Mouse (Mus musculus): ENCODE data around the gene Rabl6.

DNA sequence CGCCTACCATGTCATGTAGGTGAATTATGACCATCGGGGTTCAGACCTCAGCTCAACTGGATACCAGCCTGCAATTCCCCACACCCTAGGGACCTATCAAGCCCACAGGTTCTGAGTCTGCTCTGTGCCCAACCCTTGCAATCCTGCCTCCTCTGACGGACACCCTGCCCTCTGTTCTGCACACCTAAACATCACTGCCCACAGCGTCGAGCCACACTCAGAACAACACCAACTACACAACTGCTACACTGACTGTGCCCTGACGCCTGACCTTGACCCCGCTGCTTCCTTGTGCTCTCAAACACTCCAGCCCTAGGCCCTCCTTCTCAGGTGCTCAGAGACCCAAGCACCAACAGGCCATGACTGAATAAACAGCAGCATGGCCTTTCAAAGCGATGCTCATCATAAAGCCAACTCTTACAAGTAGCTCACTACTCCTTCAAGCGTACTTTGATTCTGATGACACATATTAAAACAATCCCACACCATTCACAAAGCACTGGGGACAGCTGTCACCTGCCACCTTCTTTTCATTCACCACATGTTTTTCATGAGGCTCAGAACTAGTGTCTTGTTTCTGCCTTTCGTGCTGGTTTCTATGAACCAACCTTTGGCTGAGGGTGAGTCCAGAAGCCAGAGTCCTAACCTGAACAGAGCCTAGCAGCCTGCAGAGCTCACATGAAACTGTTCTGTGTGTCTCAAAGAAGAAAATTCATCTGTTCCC is 66.5 kb downstream of the Rabl6 start:
- TF ChIP-seq GATA1 (IDR thresholded peaks at IDR 0.05; ENCODE audit: borderline replicate concordance, low read length) (no peak), FLI1 (IDR thresholded peaks at IDR 0.05; ENCODE audit: low read length) (no peak)

Measured in megakaryocyte, embryonic 14.5 days (primary cell).